Mouse (Mus musculus) left cerebral cortex, postnatal 25 days (tissue): ENCODE results near the gene Unc80. TPM values are rescaled to one million over a fixed set of nuclear protein-coding genes. Genes with fewer than 3 reads are reported as not detected.

Source experiments
- DNase-seq, 2 experiments: peaks; one replicate each; pipeline ENCODE4 v3.0.0; 2022; ENCODE audit warnings: low spot score in 2 of 2, mixed read lengths in 1 of 2
- intact Hi-C: fragments of 180-260 bp; cut with DNase I; formaldehyde crosslinking; loops from one replicate; pipeline ENCODE4 v1.15.1; 2025
- total RNA-seq, 2 experiments: library from RNA; stranded (reverse); gene quantifications; 2 replicates each; pipeline ENCODE4 v1.2.3; 2021

Gene Unc80
- 100 to 1,000 TPM; 214 to 226 TPM for total RNA-seq

DNA sequence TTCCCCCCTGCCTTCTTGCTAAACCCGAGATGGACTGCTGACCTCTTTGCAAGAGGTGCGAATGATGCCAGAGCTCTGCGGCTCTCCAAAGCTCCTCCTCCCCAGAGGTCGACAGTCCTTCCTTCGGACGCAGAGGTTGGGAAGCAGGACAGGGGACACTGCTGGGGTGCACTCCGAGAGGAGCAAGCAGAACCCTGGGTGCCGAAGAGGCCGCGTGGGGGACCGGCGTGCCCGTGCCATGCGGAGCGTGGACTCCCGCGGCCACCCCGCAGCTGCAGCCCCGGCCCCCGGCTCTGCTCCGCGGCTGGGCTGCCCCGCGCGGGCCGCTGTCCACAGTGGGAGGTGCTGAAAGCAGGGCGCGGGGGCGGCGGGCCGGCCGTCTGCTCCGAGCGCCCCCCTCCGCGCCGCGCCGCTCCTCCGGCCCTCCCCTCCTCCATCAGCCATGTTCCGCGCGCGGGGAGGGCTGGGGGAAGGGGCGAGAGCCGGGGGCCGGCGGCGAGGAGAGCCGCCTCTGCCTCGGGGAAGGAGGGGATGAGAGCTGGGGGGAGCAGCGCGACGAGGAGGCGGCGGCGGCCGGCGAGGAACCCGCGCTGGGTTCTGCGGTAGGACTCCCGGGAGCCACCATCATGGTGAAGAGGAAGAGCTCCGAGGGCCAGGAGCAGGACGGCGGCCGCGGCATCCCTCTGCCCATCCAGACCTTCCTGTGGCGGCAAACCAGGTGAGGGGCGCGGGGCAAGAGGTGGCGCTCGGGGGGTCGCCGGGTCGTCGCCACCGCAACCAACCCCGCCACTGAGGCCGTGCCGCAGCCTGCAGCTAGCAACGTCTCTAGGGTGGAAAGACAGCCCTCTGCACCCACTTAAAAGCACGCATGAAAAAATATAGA, at the start of gene Unc80:
Gene Unc80, plus strand, starts transcription at position 547 of the 883 bp plus-strand sequence.
- intact Hi-C loops = loop anchor here (2.0 to 5.0 kb wide), 2 partner anchors 145 to 291 kb away; partner anchors contain the start of gene Map2
- peak; percentile 71 to 78 for DNase-seq

DNA sequence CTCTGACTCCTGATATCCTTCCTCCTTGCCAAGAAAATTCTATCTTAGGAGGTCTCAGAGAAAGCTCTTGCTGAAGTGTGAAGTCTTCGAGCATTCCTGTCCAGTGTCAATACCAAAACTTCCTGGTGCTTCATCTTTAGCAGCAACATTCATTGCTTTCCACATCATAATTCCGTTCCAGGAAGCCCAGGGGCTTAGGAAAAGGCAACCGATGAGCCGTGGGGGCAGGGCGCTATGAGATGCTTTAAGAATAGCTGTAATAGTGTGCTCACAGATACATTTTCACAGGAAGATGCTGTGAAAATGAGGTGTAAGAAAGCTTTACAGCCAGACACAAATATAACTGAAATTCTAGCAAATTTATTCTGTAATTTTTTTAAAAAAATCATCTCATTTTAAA, 42.1 kb upstream of the Unc80 start:
- DNase-seq = no peak
- intact Hi-C loops = no loop called here

DNA sequence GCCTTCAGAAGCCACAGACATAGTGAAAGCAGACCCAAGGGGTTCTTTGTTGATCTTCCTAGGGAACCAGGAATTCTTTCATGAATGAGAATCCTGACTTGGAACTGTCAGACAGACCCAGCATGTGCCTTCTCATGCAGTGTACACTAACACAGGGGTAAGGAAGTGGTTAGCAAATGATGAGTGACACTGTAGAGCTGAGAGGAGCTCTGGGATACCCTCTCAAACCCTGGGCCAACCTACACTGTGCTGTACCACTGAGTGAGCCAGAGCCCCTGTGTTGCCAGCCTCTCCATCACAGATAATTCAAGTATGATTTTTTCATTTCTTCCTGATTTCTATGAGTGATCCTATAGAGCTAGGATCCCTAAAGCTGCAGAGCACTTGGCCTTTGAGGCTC, 37.2 kb upstream of the Unc80 start:
- intact Hi-C loops = loop anchor here (10.0 kb wide), 1 partner anchor 224 kb away; no protein-coding TSS in a partner anchor
- no peak for DNase-seq

DNA sequence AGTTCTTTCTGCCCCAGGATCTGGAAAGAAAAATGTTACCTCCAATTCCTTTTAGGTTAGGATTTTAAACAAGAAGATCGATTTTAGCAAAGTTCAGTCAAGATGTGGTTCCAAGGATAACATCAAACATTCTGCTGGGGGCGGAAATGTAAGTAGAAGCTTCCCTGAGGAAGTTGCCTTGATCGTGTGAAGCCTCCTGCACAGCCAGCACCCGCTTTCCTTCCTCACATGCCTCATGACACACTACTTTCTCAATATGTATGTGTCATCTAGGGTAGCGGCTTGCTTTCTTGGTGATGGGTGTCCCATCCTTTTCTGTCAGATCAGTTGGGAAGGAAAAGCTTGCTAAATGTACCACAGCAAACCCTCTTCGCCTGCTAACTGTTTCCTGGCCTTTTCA, 36.7 kb upstream of the Unc80 start:
- peak in 1 of 2 experiments; percentile 81 for DNase-seq
- intact Hi-C loops = loop anchor here (10.0 kb wide), 1 partner anchor 223 kb away; no protein-coding TSS in a partner anchor

- intact Hi-C loops = loop anchor here (10.0 kb wide), 1 partner anchor 217 kb away; no protein-coding TSS in a partner anchor
- DNase-seq = peak in 1 of 2 experiments; percentile 66
These were observed 30.1 kb upstream of the Unc80 start for GRCm38 (mm10) chr1:66438069-66438468.

DNA sequence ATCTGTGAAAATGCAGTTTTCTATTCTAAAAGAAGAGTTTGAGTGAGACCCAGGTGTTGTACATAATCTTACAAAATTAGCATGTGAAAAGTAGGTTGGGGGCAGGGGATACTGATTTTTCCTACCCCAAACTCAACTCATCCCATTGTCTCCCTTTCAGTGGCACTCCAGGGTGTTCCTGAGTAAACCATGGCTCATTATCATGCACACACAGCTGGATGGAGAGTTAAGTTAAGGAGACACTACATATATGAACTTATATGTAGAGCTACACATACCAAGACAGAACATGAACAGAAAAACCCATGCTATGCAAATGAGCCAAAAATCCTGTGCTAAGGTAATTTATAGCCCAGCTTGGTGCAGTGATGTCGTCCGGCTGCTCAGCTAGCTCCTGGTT, 25.2 kb upstream of the Unc80 start:
- no peak for DNase-seq
- intact Hi-C loops = no loop called here

DNA sequence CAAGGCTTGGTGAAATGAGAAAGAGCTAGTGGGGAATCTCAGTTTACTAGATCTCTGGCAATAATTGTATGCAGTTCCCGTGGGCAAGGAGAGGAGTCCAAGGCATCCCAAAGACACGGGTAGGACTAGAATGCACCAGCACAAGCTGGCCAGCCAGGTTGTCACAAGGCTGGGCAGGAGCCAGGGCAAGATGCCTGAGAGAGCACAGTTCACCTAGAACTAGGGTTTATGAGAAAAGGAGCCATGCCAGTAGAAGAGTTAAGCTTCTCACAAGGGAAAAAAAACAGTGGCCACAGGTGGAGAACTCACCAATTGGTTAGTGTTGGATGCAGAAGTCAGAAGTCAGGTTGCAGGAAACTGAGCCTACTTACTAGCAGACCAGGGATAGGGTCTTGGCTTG, 18.7 kb upstream of the Unc80 start:
- intact Hi-C loops = no loop called here
- DNase-seq = no peak

GRCm38 (mm10) chr1:66456580-66456979, 11.6 kb upstream of the Unc80 start:
- intact Hi-C loops = no loop called here

GRCm38 (mm10) chr1:66457747-66458146, 10.4 kb upstream of the Unc80 start:
- DNase-seq = no peak
- intact Hi-C loops = no loop called here

More at GRCm38 (mm10) chr1:66456580-66456979, 11.6 kb upstream of the Unc80 start:
- no peak for DNase-seq

DNA sequence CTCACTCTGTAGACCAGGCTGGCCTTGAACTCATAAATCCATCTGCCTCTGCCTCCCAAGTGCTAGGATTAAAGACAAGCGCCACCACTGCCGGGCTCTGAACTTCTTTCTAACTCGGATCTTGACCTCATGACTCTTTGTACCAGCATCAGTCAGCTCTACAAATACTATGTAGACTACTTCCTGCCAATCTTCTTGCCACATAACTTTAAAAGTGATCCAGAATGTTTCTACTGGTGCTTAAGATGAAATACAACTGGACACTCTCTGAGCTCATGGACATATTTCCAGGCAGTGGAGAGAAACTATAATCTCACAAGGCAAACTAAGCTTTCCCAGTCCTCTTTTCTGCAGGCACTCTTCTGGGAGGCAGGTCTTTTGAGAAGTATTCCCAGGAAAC, 8.8 kb upstream of the Unc80 start:
- intact Hi-C loops = no loop called here
- no peak for DNase-seq

DNA sequence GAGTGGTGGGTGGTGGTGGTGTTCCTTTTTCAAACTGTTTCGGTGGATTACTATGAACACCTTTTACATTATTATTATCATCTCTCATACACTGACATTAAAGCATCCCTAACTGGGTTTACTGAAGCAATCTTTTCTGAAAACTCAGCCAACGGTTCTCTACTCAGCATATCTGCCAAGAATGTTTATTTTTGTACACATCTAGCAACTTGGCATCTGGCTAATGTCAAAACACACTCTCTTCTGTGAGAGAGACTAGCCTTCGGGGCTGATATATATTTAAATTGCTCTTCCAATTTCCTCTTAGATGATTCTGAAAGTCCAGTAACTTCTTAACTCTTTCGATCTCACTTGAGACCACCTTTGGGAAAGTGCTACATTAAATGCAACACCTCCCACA, 7.3 kb upstream of the Unc80 start:
- intact Hi-C loops = no loop called here

GRCm38 (mm10) chr1:66468704-66469020, 495 bp downstream of the Unc80 start:
- peak in 1 of 2 experiments; percentile 40 for DNase-seq
- intact Hi-C loops = loop anchor here (2.0 to 5.0 kb wide), 2 partner anchors 146 to 291 kb away; partner anchors contain the start of gene Map2

More for the DNA sequence above, 7.3 kb upstream of the Unc80 start:
- no peak for DNase-seq

DNA sequence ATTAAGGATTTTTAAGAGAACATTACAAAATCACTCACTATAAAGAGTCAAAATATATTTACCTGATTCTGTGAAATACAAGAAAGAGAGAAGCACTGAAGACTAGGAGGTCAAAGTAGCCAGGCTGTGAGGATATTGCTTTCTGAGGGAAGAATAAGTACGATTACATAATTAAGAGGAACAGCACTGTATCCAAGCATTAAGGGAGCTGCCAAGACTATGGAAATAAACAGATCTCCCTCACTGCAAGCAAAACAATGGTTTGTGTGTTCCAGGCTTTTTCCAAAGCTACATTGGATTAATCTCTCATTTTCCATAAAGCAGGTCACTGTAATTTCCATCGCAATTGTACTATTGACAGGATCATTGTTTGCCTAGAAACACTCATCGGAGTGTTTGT, 14.6 kb downstream of the Unc80 start:
- no peak for DNase-seq
- intact Hi-C loops = no loop called here

GRCm38 (mm10) chr1:66493064-66493463, 24.9 kb downstream of the Unc80 start:
- intact Hi-C loops = no loop called here
- peak in 1 of 2 experiments; percentile 28 for DNase-seq

DNA sequence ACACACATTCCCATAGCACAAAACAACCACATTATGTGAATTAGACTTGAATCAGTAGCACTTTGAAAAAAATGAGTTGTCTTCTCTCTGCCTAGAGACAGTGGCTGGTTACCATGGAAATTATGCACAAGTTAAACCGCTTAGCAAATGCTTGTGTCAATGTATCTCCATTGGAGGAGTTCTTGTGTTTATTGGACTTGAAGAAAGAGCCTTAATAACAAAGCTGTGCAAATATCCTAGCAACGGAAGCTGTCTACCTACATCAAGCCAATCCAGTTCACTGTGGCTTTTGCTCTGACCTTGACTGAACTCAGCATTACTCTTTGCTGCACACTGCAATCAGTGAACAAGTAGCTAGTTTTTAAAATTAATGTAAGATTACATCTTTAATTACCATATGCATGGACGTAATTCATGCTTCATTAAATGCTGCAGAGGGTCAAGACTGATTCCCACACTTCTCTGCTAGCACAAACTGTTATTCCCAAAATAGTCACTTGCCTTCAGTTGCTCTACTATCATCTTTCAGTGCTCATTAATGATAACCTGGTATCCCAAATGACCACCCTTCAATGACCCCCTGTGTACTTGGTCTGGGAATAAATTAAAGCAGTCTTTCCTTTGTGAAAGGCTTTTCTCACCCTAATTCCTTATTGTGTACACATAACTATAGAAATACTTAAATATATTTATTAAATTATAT, 27.3 kb downstream of the Unc80 start:
- DNase-seq = peak in 1 of 2 experiments; percentile 30
- intact Hi-C loops = no loop called here

DNA sequence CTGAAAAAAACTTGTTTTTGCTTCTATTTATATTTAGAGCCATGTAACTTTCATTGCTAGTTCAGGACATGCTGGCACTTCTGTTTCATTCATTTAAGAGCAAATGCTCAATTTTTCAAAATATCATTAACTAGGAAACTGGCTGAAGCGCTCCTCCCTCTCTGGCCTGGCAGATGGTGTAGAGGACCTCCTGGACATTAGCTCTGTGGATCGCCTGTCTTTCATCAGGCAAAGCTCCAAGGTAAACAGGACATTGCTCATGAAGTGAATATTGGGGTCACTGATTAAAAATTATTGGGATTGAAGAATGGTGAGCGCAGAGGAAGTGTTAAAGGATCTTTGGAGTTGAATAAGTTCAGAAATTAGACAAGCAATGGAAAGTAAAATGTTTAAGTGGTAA, 82.6 kb downstream of the Unc80 start:
- no peak for DNase-seq
- intact Hi-C loops = loop anchor here (5.0 to 10.0 kb wide), 2 partner anchors 101 to 376 kb away; partner anchors contain the start of gene Map2

GRCm38 (mm10) chr1:66552396-66552966, 84.3 kb downstream of the Unc80 start:
- peak; percentile 62 to 93 for DNase-seq
- intact Hi-C loops = loop anchor here (5.0 to 10.0 kb wide), 2 partner anchors 100 to 378 kb away; partner anchors contain the start of gene Map2

GRCm38 (mm10) chr1:66561636-66562270, 93.6 kb downstream of the Unc80 start:
- no peak for DNase-seq
- intact Hi-C loops = no loop called here

DNA sequence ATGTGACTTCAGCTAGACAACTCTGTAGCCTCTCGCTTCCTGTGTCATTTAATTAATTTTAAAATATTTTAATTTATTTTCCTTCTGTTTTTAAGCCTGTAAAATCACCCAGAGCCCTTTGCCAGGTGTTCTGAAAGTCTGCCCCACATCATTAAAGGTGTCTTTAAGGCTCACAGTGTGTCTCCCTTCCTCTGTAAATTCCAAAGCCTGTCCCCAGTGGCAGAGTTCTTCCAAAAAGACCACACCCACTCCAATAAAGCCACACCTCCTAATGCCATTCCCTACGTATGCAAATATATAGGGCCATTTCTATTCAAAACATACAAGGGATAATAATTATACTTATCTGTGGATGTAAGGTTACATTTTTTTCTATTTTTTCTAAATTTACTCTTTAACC, 94.2 kb downstream of the Unc80 start:
- intact Hi-C loops = no loop called here

GRCm38 (mm10) chr1:66569736-66570135, 101.6 kb downstream of the Unc80 start:
- DNase-seq = no peak
- intact Hi-C loops = no loop called here

More for the DNA sequence above, 94.2 kb downstream of the Unc80 start:
- DNase-seq = no peak
